Mouse (Mus musculus) limb, embryonic 10.5 days (tissue): ENCODE data around the gene Rnd1. TPM values are rescaled to one million over a fixed set of nuclear protein-coding genes. Genes with fewer than 3 reads are reported as not detected.
A peak's percentile ranks its signal among the peaks of the same experiment; 100 is the strongest.

Experiments
- DNase-seq: peaks from one replicate; pipeline ENCODE4 v3.0.0-alpha.2; 2017; ENCODE audit warnings: low spot score
- H3K27ac ChIP-seq: fragments of 300-500 bp; sonication (generic); 2 replicates; pipeline ENCODE4 v1.5.1; 2016; ENCODE audit warnings: mild to moderate bottlenecking
- H3K27me3 ChIP-seq: fragments of 300-500 bp; sonication (generic); 2 replicates; pipeline ENCODE4 v1.6.1; 2016; ENCODE audit warnings: low read depth, mild to moderate bottlenecking; ENCODE audit not compliant: poor library complexity, severe bottlenecking
- H3K36me3 ChIP-seq: fragments of 300-500 bp; sonication (generic); 2 replicates; pipeline ENCODE4 v1.6.1; 2016; ENCODE audit warnings: mild to moderate bottlenecking, moderate library complexity
- H3K4me1 ChIP-seq: fragments of 300-500 bp; sonication (generic); 2 replicates; pipeline ENCODE4 v1.6.1; 2016
- H3K4me3 ChIP-seq: fragments of 300-500 bp; sonication (generic); 2 replicates; pipeline ENCODE4 v1.5.1; 2016; ENCODE audit warnings: mild to moderate bottlenecking, moderate library complexity
- H3K9me3 ChIP-seq: fragments of 300-500 bp; sonication (generic); replicated peaks from 2 replicates; pipeline ENCODE4 v1.6.1; 2016; ENCODE audit warnings: mild to moderate bottlenecking
- WGBS: fragments of 180-500 bp; shearing (Covaris S2); methylation state at CpG from one replicate; pipeline ENCODE4 v1.1.7; 2016; 5-methylcytosine and 5-hydroxymethylcytosine counted together
- polyA plus RNA-seq: library from polyadenylated mRNA; unstranded; fragments of >200 nt; fragmentation: Nextera tagmentation; extraction: Ambion mirVana; gene quantifications from 2 replicates; pipeline ENCODE4 v1.2.1, GENCODE M21; 2016

Gene Rnd1
- polyA plus RNA-seq, 1 experiment from 2014 or later = 0.38 TPM

DNA sequence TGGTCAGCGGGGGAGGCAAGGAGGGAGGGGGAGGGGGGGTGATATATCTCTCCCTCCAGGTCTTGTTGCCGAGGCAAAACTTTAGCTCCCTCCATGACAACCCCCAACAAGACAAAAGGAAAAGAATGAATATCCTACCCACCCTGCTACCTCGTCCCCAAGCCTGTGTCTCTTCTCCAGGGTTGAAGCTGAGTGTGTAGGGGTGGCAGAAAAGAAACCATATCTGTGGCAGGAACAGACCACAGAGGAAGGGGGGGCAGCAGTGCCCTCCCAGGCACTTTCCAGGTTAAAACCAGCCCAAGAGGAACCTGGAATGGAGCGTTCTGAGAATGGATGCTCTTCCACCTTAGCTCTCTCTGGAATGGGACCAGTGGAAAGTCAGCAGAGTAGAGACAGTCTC is 46.7 kb downstream of the Rnd1 start, which contains the start of gene Cacnb3:
Gene Cacnb3, plus strand, starts transcription at position 301 of the 400 bp plus-strand sequence.
- no peaks in the 10 kb centered on the region for H3K9me3 ChIP-seq
- no peak for DNase-seq
- peak within 1 kb of the TSS; percentile 78 for H3K27ac ChIP-seq
- H3K36me3 ChIP-seq = no peaks in the 10 kb centered on the region
- H3K4me1 ChIP-seq = peaks cover 79% of the 10 kb centered on the region
- WGBS = 35% methylated on average over 4 of the region's 4 CpGs
- peaks cover 80% of the 10 kb centered on the region for H3K27me3 ChIP-seq
- H3K4me3 ChIP-seq = peak within 1 kb of the TSS; percentile 87

DNA sequence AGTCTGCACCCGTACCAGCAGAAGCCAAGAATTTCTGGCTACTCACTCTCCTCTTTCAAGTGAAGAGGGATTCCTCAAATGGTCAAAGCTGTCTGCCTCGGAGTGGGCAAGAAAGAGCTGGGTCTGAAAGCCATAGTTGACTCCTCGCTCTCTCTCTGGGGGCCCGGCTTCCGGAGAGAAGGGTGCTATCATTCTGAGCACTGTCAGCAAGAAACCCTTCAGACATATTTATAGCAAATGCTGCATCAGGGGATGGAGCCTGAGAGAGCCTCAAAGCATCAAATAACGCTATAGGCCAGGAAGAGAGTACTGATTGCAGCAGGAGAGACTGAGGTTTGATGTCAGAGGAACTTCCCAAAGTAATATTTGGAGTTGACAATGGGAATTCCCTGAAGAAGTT is 47.8 kb downstream of the Rnd1 start:
- Histone ChIP-seq H3K4me1 (peaks cover 69% of the 10 kb centered on the region), H3K4me3 (no peak overlapping the region), H3K27me3 (peaks cover 69% of the 10 kb centered on the region), H3K9me3 (no peaks in the 10 kb centered on the region), H3K36me3 (no peaks in the 10 kb centered on the region), H3K27ac (peak overlapping the region; percentile 78)
- no peak for DNase-seq
- WGBS = 54% methylated on average over 6 of the region's 6 CpGs

DNA sequence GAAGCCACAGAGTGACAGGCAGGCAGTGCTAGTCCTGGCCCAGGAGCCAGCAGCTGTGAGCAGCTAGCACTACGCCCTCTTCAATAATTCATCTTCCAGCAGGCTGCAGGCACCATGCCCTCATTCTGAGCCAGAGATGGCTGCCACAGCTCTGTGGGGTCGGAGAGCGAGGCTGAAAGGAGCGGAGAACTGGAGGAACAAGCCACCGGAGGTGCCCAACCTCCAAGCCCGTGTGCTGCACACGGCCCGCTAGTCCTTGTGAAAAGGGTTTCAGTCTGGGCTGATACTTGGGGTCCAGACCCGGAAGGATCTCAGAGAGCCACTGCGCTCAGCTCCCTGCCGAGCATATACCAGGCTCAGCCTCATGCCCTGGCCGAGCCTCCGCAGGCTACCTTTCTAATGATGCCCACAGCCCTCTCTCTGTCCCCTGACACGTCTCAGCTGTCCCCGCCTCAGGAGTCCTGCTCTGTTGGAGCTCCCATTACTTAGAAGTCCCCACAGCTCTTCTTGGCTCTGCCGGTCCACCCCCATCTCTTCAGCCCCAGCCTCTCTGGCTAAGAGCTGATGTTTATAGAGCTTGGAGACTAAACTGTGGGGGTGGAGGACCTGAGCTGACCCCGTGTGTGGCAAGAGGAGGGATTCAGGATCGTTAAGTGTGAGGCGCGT is 48.5 kb downstream of the Rnd1 start:
- Histone ChIP-seq H3K27ac (peak overlapping the region; percentile 78), H3K27me3 (peaks cover 66% of the 10 kb centered on the region), H3K4me3 (peak overlapping the region; percentile 31), H3K36me3 (no peaks in the 10 kb centered on the region), H3K4me1 (peaks cover 61% of the 10 kb centered on the region), H3K9me3 (no peaks in the 10 kb centered on the region)
- peak; percentile 67 for DNase-seq
- WGBS = 11% methylated on average over 20 of the region's 20 CpGs

DNA sequence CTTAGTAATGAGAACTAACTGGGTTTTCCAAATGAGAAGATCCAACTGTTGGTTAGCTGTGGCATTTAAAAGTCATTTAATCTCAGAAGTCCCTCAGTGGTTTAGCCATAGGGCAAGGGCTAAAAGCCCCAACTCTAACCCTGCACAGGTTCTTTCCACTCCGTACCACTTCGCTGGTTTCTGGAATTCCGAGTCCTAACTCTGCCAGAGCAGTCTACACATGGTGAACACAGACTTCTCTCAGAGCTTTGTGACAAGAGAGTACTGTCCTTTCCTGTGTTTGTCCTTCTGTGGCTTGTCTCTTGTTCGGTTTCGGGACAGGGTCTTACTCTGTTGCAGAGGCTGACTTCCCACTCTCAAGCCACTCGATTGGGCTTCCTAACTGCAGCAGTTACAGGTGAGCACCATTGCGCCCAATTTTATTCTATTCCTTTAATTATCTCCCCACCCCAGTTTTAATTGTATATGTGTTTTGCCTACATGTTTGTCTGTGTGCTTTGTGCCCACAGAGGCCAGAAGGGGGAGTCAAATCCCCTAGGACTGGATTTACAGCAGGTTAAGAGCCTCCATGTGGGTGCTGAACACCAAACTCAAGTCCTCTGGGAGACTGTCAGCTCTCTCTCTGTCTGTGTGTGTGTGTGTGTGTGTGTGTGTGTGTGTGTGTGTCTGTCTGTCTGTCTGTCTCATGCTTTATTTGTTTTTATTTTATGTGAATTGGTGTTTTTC is 50.6 kb downstream of the Rnd1 start:
- no peaks in the 10 kb centered on the region for H3K36me3 ChIP-seq
- WGBS = 86% methylated on average over 7 of the region's 7 CpGs
- peaks cover 62% of the 10 kb centered on the region for H3K27me3 ChIP-seq
- no peak overlapping the region for H3K27ac ChIP-seq
- no peaks in the 10 kb centered on the region for H3K9me3 ChIP-seq
- H3K4me3 ChIP-seq = no peak overlapping the region
- no peak for DNase-seq
- H3K4me1 ChIP-seq = peaks cover 51% of the 10 kb centered on the region

DNA sequence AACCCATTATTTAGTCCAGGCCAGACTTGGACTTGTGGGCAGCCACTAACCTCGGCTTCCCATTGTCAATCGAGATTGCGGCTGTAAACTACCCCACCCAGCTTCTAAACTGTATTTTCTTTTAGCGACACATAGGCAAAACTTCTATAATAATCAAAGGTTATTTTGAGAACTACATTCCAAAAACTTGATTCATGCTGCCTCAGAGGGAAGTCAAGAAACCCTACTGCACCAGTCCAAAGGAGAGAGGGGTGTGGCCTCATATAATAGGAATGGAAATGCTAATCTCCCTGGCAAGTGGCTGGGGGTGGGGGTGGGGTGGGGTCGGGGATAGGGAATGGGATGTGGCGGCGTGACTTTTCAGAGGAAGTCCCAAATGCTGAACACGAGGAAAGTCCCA is 51.2 kb downstream of the Rnd1 start:
- 53% methylated on average over 8 of the region's 8 CpGs for WGBS
- H3K27ac ChIP-seq = no peak overlapping the region
- peaks cover 45% of the 10 kb centered on the region for H3K4me1 ChIP-seq
- H3K27me3 ChIP-seq = peaks cover 56% of the 10 kb centered on the region
- DNase-seq = no peak
- no peaks in the 10 kb centered on the region for H3K36me3 ChIP-seq
- no peaks in the 10 kb centered on the region for H3K9me3 ChIP-seq
- H3K4me3 ChIP-seq = no peak overlapping the region

DNA sequence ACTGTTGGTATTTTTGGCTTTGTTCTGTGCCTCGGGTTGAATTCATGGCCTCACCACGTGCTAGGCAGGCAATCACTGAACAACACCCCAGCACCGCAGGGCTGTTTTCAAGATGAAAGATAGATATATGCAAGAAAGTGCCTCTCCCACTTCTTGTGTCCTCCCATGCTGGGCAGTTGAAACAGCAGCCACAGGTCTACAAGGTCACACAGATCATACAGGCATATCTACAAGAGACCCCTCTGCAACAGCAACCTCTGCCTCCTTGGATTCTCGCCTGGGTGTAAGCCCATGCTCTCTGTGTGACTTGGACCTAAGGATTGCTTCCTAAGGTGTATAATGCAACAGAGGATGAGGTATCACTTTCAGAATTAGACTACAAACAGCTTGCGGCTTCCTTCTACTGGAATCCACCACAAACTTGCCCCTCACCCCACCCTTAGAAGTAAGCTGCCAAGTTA is 53.9 kb downstream of the Rnd1 start:
- Histone ChIP-seq H3K4me1 (peaks cover 20% of the 10 kb centered on the region), H3K36me3 (no peaks in the 10 kb centered on the region), H3K27ac (no peak overlapping the region), H3K9me3 (no peaks in the 10 kb centered on the region), H3K27me3 (peaks cover 37% of the 10 kb centered on the region), H3K4me3 (no peak overlapping the region)
- no peak for DNase-seq
- 64% methylated on average over 5 of the region's 5 CpGs for WGBS

DNA sequence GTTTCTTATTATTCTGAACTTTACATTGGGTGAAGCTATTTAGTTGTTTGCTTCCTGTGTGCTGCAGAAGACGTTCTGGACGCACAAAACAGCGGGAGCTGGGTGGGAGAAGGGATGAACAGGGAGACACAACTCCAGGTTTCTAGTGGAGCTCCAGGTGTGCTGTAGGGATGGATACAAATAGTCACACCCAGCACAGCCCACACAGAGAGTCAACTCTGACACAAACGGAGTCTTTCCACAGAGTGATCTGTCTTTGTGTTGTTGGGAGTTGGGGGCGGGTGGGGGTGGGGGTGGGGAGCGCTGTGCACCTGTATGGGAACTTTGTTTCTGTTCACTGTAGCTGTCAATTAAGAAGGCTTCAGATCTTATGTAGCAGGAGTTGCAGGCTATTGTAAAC is 54.5 kb downstream of the Rnd1 start:
- 31% methylated on average over 6 of the region's 6 CpGs for WGBS
- no peak overlapping the region for H3K27ac ChIP-seq
- DNase-seq = no peak
- peaks cover 31% of the 10 kb centered on the region for H3K27me3 ChIP-seq
- H3K4me3 ChIP-seq = no peak overlapping the region
- no peaks in the 10 kb centered on the region for H3K9me3 ChIP-seq
- H3K36me3 ChIP-seq = no peaks in the 10 kb centered on the region
- peaks cover 16% of the 10 kb centered on the region for H3K4me1 ChIP-seq

DNA sequence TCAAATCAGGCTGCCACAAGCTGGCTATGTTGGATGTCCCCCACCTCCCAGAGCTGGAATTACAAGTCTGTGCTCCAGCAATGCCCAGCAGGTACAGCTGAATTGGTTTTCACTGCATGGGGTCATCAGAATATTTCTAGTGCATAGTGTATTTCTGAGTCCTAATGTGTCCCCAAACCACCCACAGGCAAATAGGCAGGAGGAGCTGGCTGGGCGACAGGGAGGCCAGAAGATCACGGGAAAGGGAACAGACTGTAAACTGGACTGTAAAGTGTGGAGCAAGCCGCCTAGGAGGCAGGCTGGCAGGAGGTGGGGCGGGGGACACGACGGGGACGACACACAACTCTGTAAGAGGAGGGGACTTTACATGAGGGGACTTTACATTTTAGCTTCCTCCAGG is 55.1 kb downstream of the Rnd1 start:
- H3K9me3 ChIP-seq = no peaks in the 10 kb centered on the region
- 5% methylated on average over 7 of the region's 7 CpGs for WGBS
- no peaks in the 10 kb centered on the region for H3K36me3 ChIP-seq
- H3K4me1 ChIP-seq = peaks cover 16% of the 10 kb centered on the region
- H3K27me3 ChIP-seq = peaks cover 28% of the 10 kb centered on the region
- no peak for DNase-seq
- H3K27ac ChIP-seq = no peak overlapping the region
- H3K4me3 ChIP-seq = 0 out of 2 replicates have a peak overlapping the region, but pooled peaks have one; percentile 4

DNA sequence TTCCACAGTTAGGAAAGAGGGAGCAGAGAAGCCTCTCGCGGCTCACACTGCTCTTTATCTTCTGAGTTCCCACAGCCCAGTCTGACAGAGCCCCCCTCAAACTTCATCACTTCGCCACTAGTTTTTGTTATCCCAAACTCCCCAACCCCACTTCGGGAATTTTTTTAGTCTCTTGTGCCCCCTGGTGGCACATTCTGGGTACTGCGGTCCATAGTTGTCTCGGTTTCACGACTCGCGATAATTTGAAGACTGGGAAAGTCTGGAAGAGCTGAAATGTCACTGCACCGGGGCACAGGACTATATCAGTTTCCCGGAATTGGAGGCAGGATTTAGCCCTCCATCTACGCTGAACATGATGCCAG is 60.1 kb downstream of the Rnd1 start:
- H3K27me3 ChIP-seq = peaks cover 10% of the 10 kb centered on the region; the same call in 1 of the 2 replicates
- no peaks in the 10 kb centered on the region for H3K9me3 ChIP-seq
- peak overlapping the region; percentile 27; the same call in 1 of the 2 replicates for H3K27ac ChIP-seq
- DNase-seq = peak; percentile 90
- WGBS = 2% methylated on average over 12 of the region's 12 CpGs
- H3K36me3 ChIP-seq = no peaks in the 10 kb centered on the region
- peak overlapping the region; percentile 23 for H3K4me3 ChIP-seq
- H3K4me1 ChIP-seq = peaks cover 32% of the 10 kb centered on the region

DNA sequence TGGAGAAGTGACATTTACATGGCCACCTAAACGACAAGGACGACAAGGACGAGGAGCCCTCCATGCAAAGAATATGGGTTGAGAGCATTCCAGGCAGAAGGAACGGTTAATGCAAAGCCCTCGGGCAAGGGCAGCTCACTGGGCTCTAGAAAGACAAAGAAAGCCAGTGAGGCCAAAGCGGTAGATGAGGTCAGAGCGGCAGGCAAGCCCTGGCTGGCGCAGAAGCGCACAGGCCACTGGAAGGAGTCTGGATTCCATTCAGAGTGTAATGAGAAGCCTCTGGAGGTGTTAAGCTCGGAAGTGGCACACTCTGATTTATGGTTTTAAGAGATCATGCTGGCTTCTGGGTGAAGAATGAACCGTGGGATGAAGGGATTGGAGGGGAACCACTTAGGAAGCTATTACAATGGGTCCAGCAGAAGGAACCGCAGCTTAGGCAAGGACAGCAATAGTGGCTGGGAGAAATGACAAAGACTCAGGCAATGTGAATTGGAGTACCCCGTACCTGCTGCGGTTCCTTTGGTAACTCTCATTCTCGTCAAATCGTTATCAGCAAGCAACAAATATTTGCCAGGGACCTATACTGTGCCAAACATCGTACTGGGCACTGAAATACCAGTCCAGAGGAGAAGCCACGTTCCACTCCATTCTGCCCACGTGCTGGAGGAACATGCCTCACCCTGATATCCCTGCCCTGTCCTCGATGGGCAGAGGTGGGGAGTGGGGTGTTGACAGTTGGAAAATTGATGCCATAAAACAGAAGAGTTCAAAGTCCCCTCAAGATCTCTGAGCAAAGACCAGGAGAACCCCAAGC is 60.7 kb downstream of the Rnd1 start:
- Histone ChIP-seq H3K9me3 (no peaks in the 10 kb centered on the region), H3K4me3 (peak overlapping the region; percentile 23), H3K36me3 (no peaks in the 10 kb centered on the region), H3K27me3 (peaks cover 7% of the 10 kb centered on the region; the same call in 1 of the 2 replicates), H3K27ac (peak overlapping the region; percentile 42; the same call in 1 of the 2 replicates), H3K4me1 (peaks cover 31% of the 10 kb centered on the region)
- DNase-seq = peak; percentile 54
- WGBS = 32% methylated on average over 20 of the region's 20 CpGs

DNA sequence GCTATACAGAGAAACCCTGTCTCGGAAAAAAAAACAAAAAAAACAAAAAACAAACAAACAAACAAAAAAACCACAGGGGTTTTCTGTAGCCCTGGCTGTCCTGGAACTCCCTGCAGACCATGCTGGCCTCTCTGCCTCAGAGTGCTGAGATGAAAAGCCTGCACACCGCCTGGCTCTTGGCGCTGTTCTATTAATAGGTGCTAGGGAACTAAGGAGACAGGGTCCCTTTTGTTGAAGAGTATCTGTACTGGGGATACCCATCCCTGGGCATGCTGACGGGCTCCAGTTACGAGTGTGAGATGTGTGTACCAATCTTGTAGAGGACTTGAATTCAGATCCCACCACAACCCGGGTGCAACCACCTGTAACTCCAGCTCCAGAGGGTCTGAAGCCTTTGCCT is 61.5 kb downstream of the Rnd1 start:
- peaks cover 31% of the 10 kb centered on the region for H3K4me1 ChIP-seq
- WGBS = 79% methylated on average over 6 of the region's 6 CpGs
- no peak for DNase-seq
- H3K27ac ChIP-seq = peak overlapping the region; percentile 42; the same call in 1 of the 2 replicates
- H3K36me3 ChIP-seq = no peaks in the 10 kb centered on the region
- H3K27me3 ChIP-seq = peaks cover 7% of the 10 kb centered on the region; the same call in 1 of the 2 replicates
- H3K9me3 ChIP-seq = no peaks in the 10 kb centered on the region
- H3K4me3 ChIP-seq = no peak overlapping the region

DNA sequence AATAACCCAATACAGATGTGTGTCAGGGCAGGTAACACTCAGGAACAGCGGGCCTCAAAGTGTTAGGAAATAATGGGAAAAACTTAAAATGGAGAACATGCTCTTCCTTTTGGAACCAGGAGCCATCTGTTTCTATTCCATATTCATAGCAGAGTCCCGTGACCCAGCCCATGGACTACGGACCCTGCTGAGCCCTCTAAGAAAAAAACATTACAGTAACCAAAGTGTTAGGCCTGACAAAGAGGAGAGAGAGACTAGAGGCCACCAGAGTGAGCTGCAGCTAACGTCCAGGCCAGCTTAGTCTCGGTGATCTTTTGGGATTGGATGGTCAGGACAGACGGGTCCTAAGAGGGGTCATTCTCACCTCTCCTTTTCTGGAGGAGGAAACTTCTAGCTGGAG is 62.3 kb downstream of the Rnd1 start:
- Histone ChIP-seq H3K4me1 (peaks cover 36% of the 10 kb centered on the region), H3K9me3 (no peaks in the 10 kb centered on the region), H3K27ac (peak overlapping the region; percentile 53; the same call in 1 of the 2 replicates), H3K36me3 (no peaks in the 10 kb centered on the region), H3K27me3 (no peaks in the 10 kb centered on the region), H3K4me3 (no peak overlapping the region)
- WGBS = 57% methylated on average over 6 of the region's 6 CpGs
- DNase-seq = no peak
